Mouse (Mus musculus) neural tube, embryonic 10.5 days (tissue): ENCODE data around the gene Asb16.
A peak's percentile ranks its signal among the peaks of the same experiment; 100 is the strongest.

ENCODE experiments used
- DNase-seq: peaks from one replicate; pipeline ENCODE4 v3.0.0-alpha.2; 2017; ENCODE audit warnings: low spot score; ENCODE audit errors: extremely low spot score

Gene Asb16

DNA sequence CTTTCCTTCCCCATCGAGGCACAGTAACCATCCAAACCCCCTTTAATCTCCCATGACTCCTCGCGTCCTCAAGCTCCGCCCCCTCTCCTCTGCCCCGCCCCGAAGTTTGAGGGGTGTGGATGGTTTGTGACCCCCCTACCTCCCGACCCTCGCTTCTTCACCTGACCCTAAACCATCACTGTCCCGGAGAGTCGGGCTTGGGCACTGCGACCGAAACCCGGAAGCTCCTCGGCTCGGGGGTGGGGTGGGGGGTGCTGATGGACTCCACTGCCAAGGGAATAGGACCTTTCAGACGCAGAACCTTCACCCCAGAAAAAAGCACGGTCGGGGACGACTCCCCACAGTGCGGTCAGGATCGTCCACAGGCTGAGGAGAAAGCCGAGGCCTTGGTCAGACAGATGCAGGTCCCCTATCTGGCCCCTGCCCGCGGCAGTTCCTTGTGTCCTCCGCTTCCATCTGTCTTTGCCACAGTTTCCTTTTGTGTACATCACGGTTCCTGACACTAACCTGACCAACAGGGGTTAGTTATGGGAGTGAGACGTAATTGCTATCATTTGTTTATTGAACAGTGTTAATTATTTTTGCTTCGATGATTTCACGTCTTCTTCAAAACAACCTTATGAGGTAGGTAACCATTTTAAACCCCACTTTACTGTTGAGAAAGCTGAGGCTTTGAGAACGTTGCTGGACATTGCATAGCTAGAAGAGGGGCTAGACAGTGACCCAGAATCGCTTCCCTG, 16.7 kb downstream of the Asb16 start:
- no peak for DNase-seq

DNA sequence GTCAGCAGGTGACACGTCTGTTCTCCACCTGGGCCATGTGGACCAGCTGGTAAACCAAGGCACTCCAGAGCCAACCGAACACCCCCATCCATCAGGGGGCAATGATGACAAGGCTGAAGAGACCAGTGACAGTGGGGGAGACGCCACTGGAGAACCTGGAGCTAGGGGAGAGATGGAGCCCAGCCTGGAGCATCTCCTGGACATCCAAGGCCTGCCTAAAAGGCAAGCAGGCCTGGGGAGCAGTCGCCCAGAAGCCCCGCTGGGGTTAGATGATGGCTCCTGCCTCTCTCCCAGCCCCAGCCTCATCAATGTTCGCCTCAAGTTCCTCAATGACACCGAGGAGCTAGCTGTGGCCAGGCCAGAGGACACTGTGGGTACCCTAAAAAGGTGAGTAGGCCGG, 18.9 kb downstream of the Asb16 start:
- DNase-seq = no peak

DNA sequence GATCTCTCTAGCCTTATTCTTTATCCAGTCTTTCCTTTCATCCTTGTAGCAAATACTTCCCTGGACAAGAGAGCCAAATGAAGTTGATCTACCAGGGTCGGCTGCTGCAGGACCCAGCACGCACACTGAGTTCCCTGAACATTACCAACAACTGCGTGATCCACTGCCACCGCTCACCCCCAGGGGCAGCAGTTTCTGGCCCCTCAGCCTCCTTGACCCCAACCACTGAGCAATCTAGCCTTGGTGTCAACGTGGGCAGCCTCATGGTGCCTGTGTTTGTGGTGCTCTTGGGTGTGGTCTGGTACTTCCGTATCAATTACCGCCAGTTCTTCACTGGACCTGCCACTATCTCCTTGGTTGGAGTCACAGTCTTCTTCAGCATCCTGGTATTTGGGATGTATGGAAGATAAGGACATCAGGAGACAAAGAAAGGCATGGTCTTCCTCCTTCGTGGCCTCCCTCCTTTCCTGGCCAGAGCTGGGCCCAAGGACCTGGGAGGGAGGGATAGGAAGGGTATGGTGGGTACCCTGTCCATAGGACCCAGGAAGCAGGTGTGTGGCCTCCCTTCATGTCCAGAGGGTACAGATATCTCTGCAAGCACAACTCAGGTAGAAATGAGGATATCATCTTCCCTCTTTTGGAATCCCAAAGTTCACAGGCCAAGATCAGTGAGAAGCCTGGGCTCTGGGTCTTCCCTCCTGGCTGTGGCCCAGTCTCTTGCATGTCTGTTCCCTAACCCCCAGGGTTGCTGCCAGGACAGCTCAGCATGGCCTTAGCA, 19.7 kb downstream of the Asb16 start:
- DNase-seq = no peak

DNA sequence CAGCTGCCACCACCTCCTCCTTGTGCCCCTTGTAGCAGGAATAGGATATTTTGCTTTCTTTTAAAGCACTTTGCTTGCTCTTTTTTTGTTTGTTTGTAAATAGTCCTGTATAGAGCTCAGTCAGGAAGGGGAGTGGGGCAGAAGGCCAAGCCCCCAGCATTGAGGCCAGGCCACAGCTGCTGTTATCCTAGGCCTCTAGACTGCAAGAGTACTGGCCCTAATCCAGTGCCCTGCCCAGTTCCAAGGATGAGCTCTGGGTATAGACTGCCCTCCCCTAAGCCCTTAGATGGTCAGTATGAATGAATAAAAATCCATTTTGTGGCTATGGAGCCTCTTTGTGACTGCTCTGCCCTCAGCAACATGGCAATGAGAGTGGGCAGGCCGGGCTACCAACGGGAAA, 20.4 kb downstream of the Asb16 start:
- DNase-seq = no peak

DNA sequence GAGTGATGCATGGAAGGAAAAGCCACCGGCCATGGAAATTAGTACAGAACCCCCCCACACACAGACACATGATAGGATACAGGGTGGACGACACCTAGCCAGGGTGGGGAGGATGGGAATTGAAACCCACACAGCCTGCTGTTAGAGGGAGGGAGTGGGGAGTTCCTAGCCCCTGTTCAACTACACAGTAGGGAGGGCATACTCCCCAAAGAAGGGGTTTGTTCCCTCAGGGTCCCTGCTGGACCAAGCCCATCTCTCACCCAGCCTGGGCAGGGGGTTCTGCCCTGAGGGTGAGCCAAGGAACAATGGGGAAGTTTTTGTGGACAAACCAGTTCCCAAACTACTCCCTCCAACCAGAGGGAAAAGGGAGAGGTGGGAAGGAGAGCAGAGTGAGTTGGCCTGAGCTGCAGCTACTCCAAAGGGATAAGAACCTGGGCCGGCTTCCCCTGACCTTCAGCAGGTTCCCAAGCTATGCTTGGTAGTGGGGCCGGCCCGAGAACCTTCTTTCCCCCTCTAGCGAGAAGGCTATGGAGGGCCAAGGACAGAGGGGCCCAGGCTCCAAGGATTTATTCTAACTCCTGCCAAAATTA, 21.1 kb downstream of the Asb16 start:
- no peak for DNase-seq

DNA sequence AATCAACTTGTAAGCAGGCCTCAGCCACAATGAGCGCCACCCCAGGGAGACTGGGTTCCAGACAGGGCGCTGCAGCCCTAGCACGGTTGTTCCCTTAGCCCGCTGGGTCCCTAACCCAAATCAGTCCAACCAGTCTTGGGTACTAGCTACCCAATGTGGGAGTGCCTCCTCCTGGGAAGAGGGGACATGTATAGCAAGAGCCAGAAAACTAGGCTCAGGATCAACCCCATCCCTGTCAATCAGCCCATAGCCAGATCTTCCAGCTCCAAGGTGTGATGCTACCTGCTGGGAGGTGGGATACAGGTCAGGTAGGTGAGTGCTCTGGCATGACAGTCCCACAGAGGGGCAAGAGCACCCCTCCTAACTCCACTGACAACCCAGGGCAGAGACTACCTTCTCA, 21.6 kb downstream of the Asb16 start:
- peak; percentile 13 for DNase-seq

DNA sequence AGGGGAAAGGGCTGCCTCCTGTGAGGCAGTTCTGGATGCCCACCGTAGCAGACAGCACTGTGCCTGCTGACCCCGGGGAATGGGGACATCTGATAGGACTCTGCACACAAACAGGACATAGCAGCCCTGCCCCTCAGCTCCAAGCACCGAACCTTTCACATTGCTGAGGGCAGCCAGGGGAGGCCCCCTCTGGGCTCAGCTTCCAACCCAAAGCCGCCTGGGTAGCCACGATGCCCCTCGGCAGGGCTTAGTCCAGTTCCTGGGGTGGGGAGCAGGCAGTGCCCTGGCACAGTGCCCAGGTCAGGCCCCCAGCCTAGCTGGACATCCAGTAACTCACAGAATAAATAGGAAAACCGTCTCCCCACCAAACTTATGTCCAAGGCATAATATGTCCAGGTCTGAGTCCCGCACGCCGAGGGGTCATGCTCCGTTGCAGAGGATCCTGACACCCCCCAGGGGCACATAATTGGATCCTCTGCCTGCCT, 22.6 kb downstream of the Asb16 start:
- no peak for DNase-seq

DNA sequence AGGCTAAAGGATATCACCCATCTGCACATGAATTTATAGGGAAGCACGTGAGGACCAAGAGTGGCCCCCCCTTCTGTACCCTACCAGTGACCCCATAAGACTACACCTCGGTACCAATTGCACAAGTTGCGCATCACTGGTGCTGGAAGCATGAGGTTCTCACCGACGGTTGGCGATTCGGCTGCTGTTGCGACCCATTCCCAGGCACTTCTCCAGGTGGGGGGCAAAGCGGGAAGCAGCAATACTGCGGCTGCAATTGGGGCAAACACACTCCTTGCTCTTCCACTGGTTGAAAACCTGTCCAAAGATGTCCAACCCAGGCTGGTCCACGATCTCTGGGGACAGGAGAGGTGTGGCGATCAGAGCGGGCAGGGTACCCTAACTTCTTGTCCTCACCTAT, 25.4 kb downstream of the Asb16 start:
- no peak for DNase-seq

DNA sequence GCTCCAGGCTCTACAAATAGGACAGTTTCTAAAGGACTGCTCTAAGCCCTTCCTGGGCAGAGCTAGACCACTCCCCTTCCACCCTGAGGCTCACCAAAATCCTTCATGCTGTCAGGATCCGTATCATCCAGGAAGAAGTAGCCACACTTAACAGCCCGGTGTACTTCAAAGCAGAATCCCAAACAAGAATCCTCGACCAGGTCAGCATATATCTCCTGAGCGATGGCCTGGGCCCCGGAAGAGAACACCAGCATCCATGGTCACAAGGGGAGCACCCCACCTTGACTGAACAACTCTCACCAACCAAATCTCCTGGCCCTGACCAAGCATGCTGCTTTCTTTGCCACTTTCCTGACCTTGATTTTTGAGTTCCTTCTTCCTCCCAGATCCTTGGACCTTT, 25.9 kb downstream of the Asb16 start:
- no peak for DNase-seq

DNA sequence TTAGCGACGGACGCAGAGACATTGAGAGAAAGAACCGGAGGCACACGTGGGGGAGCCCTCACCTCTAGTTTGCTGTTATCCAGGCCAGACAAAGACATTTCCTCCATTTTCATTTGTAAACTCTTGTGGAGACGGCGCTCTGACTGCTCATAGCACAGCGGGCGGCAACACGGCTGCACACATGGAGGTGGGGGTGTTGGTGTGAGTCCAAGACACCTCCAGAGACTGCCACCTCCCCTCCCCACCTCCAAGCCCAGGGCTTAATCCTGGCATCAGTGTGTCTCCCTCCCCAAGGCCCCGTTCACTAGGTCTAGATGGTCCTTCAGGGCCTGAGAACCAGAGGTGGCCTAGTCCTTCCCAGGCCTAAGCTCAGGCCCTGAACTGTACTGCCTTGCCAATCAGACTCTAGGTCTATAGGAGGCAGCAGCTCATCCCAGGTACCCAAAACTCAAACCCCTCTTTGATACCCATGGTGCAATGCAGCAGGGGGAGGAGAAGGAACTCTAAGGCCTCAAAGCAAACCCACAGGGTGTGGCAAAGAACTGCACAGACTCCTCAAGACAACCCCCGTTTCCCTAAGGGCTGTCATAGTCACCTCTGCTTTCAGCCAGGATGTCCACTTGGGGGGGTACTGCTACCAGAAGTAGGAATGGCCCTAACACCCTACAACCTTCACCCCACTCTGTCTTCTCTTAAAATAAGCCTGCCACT, 26.5 kb downstream of the Asb16 start:
- peak; percentile 15 for DNase-seq

DNA sequence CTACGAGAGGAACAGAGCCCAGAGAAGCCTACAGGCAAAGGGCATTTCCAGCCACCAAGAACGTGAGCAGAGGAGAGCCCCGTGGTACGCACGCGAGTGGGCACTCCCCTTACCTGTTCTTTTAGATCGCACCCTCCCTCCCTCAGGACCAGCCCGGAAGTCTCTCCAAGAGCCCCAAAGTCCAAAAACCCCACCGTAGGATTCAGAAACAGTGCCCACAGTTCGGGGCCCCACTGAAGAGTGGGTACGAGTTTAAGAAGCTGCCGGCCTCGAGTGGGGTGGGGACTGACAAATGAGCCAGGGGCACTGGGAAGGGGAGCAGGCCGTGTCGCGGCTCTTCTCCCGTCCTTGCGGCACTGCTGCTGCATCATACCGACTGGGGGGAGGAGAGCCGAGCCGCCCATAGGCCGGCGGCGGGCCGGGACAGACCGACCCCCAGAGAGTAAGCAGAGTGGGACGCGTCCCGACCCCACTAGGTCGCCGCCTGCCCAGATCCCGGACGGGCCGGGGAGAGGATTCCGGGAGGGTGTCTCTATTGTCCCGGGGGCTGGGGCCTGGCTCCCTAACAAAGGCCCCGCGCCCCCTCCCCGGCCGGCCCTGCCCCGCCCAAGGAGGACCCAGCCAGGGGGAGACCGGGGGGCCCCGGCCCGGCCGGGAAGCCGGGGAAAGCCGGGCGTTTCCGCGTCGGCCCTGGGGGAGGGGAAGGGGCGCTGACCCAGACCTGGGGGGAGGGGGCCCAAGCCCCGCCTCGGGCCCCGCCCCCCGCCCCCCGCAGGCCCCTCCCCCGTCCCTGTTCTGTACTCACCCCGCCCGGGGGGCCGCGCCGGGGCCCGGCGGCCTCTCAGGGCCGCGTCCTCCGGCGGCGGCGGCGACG, 27.3 kb downstream of the Asb16 start:
- DNase-seq = peak; percentile 83

DNA sequence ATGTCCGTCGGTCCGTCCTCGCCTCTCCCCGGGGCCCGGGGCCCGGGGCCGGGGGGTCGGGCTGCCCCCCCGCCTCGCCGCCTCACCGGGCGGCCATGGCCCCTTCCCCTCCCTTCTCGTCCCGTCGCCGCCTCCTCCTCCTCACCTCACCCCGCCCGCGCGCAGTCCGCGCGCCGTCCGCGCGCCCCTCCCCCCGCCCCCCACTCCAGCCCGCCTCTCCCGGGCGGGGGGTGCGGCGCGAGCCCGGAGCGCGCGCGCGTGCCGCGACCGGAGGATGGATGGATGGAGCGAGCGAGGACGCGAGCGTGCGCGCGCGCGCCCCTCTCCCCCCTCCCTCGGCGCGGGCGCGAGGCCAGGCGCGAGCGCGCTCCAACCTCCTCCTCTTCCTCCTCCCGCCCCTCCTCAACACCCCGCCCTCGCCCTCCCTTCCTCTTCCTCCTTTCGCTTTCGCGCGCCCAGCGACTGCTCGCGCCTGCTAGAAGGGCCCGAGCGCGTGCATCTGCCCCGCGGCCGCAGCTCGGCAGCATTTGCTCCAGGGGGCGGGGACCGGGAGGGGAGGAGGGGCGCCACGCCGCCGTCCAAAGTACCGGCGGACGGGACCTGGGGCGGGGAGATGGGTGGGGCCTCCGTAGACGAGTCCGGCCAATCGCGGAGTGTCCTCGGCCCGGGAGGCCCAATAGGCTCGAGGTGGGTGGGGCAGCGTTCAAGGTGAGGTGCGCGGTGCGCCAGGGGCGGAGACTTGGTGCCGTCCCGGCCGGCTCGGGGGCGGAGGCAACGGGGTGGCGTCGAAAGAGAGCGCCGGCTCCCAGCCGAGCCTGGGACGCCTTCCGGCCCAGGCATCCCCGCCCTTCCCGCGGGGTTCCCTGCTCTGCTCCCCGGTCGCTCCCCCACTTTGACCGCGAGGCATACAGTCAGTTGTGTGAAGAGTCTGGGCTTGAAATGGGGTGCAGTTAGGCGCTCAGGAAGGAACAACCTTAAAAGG, 28.2 kb downstream of the Asb16 start, which contains the start of gene Atxn7l3:
Gene Atxn7l3, minus strand, starts transcription at position 141 of the 982 bp plus-strand sequence.
- peak; percentile 97 for DNase-seq

DNA sequence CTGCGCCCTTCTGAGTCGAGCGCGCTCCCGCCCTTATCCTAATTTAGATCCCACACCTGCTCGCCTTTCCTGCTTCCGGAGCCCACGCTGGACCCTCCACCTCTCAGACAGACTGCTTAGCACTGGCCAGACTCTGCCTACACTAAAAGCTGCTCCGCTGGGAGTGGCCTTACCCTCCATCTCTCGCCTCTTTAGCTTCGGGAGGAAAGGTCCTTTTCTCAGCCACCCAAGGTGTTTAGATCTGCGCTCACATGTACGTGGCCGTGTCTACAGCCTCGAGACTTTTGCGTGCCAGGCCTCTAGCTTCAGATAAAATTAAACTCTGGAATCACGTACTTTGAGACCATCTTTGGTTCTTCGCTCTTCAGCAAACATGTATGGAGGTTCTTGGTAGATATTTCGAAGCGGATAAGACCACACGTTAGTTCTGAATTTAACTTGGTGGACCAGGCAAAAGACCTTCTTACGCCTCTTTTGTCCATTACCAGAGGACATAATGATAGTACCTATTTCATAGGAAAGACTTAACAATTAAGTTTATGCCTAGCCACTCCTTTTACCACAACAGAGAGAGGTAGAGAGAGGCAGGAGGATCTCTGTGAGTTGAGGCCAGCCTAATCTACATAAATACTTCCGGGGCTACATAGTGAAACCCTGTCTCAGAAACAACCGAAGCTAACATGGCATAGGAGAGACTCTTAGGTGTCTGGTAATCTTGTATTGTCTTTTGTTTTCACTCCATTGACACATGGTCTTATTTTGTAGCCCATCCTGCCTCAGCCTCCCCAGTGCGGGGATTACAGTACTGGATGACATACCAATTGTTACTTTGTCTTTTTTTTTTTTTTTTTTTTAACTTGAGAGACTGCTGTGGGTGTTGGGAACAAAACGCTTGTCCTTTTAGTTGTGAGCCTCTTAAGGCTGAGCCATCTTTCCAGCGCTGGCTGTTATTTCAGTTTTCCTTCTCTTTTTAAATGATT, 29.3 kb downstream of the Asb16 start:
- DNase-seq = no peak

DNA sequence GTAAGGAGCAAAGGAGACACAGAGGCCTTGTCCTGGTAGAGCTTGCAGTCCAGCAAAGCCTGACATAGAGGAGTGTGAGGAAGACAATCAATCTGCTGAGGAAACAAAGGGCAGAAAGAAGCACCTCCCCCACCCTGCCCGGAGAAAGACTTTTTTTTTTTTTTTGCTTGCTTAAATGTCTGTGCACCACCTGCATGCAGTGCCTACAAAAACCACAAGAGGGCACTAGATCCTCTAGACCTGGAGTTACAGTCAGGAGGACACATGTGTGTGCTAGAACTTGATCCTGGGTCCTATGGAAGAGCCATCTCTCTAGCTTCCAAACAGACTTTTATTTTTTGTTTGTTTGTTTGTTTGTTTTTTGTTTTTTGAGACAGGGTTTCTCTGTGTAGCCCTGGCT, 31.3 kb downstream of the Asb16 start:
- peak; percentile 74 for DNase-seq

DNA sequence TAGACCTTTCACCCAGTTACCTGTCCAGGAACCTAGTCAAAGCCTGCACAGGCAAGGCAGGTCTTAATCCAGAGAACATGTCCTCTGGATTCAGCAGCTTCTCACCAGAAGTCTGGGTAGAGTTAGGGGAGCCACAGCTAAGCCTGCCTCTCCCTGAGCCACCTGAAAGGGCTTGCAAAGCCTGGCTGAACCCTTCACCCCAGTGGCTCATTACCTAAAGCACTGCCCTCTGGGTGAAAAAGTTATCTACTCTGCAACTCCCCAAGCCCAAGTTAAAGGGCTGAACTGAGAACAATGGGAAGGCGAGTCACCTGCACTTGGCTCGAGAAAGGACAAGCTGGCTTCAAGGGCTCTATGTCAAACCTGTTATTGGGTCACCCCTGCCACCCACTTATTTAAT, 35.6 kb downstream of the Asb16 start:
- no peak for DNase-seq

DNA sequence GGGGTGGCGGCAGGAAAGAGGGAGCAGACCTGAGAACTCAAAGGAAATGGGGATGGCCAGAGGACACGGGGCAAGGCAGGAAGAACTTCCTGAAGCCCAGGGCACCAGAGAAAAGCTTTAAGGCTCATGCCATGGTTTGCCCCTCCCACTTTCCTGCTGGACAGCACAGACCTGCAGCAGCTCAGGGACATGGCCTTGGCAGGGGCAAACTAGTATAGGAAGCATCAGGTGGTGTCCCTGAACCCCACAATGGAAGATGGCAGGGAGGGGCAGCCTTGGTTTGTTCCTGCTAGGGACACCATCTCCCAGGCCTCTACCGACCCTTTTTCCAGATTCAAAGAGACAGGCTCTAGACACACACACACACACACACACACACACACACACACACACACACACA, 36.8 kb downstream of the Asb16 start:
- DNase-seq = no peak

DNA sequence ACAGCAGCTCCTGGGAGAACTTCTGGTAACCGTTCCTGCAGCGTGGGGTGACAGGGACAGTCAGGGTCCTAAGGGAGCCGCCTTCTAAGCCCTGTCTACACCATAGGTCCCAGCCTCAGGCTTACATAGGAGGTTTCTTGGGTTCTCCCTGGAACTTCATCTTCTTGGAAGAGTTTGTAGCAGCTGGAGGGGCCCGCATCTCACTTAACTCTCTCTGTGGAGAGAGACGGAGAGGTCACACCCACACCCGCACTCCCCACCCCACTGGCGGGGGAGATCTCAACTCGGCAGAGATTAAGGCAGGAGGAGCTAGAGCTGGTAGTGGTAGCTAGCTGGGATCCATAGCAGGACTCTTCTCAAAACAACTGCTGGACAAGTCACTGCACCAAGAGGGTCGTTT, 39.6 kb downstream of the Asb16 start:
- no peak for DNase-seq

DNA sequence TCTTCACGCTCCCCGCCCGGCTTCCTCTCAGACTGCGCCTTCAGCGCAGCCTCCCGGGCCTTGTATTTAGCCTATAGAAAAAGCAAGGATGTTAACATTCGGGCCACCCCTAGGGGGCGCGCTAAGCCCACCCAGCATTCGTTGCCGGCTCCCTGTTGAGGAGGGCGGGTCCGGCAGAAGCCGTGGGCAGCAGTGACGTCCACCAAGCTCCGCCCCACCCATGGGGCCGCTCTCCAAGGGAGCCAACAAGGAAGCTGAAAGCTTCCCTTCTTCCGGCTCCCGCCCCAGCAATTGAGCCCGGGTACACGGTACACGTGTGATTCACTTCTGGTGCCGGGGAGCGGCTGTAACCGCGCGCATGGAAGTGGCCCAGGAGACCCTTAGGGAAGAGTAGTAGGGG, 40.4 kb downstream of the Asb16 start:
- DNase-seq = peak; percentile 99
